Comparison of ENCODE assay signal across 9 mouse cellular contexts in genomic region chr16:48941805-48942204, GRCm38 (mm10). TPM values are rescaled to one million over a fixed set of nuclear protein-coding genes. Genes with fewer than 3 reads are reported as not detected.
DNase-seq lines count a peak whose midpoint lies in the region; TF ChIP-seq lines count a peak whose summit lies in the region.
"Had no signal": no experiment of that assay in that cellular context is flagged by ENCODE, and none has a peak within 500 bp of the region (broad histone marks: within the 10 kb centered on the region; RNA-seq: fewer than 3 reads in every experiment).

No protein-coding gene starts in this region.

- intact Hi-C loops in left cerebral cortex, adult 2 months (cut with DNase I), result no loop called here
- intact Hi-C loops in gastrocnemius, postnatal 36 days (cut with DNase I), result no loop called here

- no peak overlapping the region for H3K4me3 ChIP-seq in left cerebral cortex, adult 2 months
- H3K4me3 ChIP-seq: limb, embryonic 13.5 days had no signal

- H3K27ac ChIP-seq in left cerebral cortex, adult 2 months, result no peak overlapping the region
- H3K27ac ChIP-seq: limb, embryonic 13.5 days had no signal

- peak; percentile 51 to 57 for DNase-seq in cerebellum, postnatal 10 days
- DNase-seq in cerebellum, adult 11 months, result no peak
- DNase-seq in left cerebral cortex, adult 2 months (ENCODE audit: extremely low spot score in 1 of 2, low spot score in 2 of 2), result no peak
- no peak for DNase-seq in left cerebral cortex, adult 9 months (ENCODE audit: low spot score in 2 of 2)
- DNase-seq in NIH3T3 (ENCODE audit: low read depth), result peak; percentile 70
- peak; percentile 41 for DNase-seq in naive thymus-derived CD4-positive, alpha-beta T cell, adult 2 months (ENCODE audit: low read depth)
- DNase-seq in layer of hippocampus, adult 9-11 months, result no peak
- no peak for DNase-seq in gastrocnemius, postnatal 36 days

- TF ChIP-seq CTCF in left cerebral cortex, adult 2 months (IDR thresholded peaks at IDR 0.05), result peak; percentile 82

RNA-seq across cellular contexts. Expression of gene Dzip3, which starts 52.2 kb away (rescaled TPM):
- total RNA-seq in left cerebral cortex, adult 2 months (2021), result 10 to 100 TPM; 75.5 to 82.6 TPM
- 1 to 10 TPM; 4.0 to 4.3 TPM for total RNA-seq in gastrocnemius, postnatal 36 days (2021)

RNA-seq across cellular contexts. Expression of gene Cip2a, which starts 52.2 kb away (rescaled TPM):
- 1 to 10 TPM; 2.6 to 2.9 TPM for total RNA-seq in left cerebral cortex, adult 2 months (2021)
- under 1 TPM; 0.57 to 0.69 TPM for total RNA-seq in gastrocnemius, postnatal 36 days (2021)

Comparison
In these comparisons a context has a peak if more than half of its experiments do, and no peak if none do; other contexts are left out.
1. DNase-seq: peak in cerebellum, postnatal 10 days (2 of 2), NIH3T3 (single experiment) and naive thymus-derived CD4-positive, alpha-beta T cell, adult 2 months (single experiment); none in cerebellum, adult 11 months (single experiment), left cerebral cortex, adult 2 months (0 of 2), left cerebral cortex, adult 9 months (0 of 2), layer of hippocampus, adult 9-11 months (single experiment) and gastrocnemius, postnatal 36 days (0 of 2).
2. RNA of gene Dzip3, which starts 52.2 kb away (total RNA-seq): 75.5 to 82.6 TPM in left cerebral cortex, adult 2 months; 4.0 to 4.3 TPM in gastrocnemius, postnatal 36 days; every median in the first group is over 10 times any median in the second.